ENCODE assay signal across 8 mouse cellular contexts in genomic region chr2:126033114-126033972, GRCm38 (mm10). TPM values are rescaled to one million over a fixed set of nuclear protein-coding genes. Genes with fewer than 3 reads are reported as not detected.
DNase-seq lines count a peak whose midpoint lies in the region; ATAC-seq and TF ChIP-seq lines count a peak whose summit lies in the region.

No protein-coding gene starts in this region.

- no peak overlapping the region for H3K9ac ChIP-seq in lung, embryonic 14.5 days

- H3K4me2 ChIP-seq in lung, embryonic 14.5 days = no peak overlapping the region

- peak; percentile 29 to 46 for DNase-seq in cerebellum, postnatal 14 days
- DNase-seq in lung, embryonic 14.5 days = peak; percentile 62
- DNase-seq in lung, postnatal 25 days (ENCODE audit: low spot score) = no peak
- DNase-seq in lung, postnatal 36 days = peak; percentile 61
- DNase-seq in urinary bladder, adult 18-20 months (ENCODE audit: low spot score in 2 of 2) = no peak
- DNase-seq in gastrocnemius, adult 18-20 months (ENCODE audit: low spot score) = no peak

- 62% methylated on average over 8 of the region's 8 CpGs for WGBS in lung, embryonic 14.5 days

- no peak for TF ChIP-seq POLR2A in cortical plate, adult 2 months (IDR thresholded peaks at IDR 0.05; ENCODE audit: extremely low read depth, insufficient read depth, low read length)

- H3K4me1 ChIP-seq in lung, embryonic 14.5 days (ENCODE audit: insufficient read depth) = peaks cover 5% of the 10 kb centered on the region
- H3K4me1 ChIP-seq in cortical plate, adult 2 months (ENCODE audit: control insufficient read depth, insufficient read depth, low read length) = no peaks in the 10 kb centered on the region; the same call in 1 of the 2 replicates

- no peak overlapping the region for H3K27ac ChIP-seq in lung, embryonic 14.5 days (ENCODE audit: low read depth)
- no peak overlapping the region for H3K27ac ChIP-seq in cortical plate, adult 2 months (ENCODE audit: insufficient read depth, low read length)

- no peaks in the 10 kb centered on the region for H3K36me3 ChIP-seq in lung, embryonic 14.5 days (ENCODE audit: insufficient read depth)

- peak; percentile 73 for TF ChIP-seq CTCF in lung, embryonic 14.5 days (IDR thresholded peaks at IDR 0.05; ENCODE audit: low read depth)
- TF ChIP-seq CTCF in cortical plate, adult 2 months (IDR thresholded peaks at IDR 0.05; ENCODE audit: extremely low read depth, insufficient read depth, low read length) = peak; percentile 34; the same call in 1 of the 2 replicates

- H3K27me3 ChIP-seq in lung, embryonic 14.5 days (ENCODE audit: insufficient read depth, low read length) = no peaks in the 10 kb centered on the region

- H3K4me3 ChIP-seq in lung, embryonic 14.5 days (ENCODE audit: low read depth, low read length) = no peak overlapping the region
- no peak overlapping the region for H3K4me3 ChIP-seq in cortical plate, adult 2 months (ENCODE audit: insufficient read depth, low read length)

- H3K9me3 ChIP-seq in lung, embryonic 14.5 days (ENCODE audit: low read depth, low read length) = no peaks in the 10 kb centered on the region

- ATAC-seq in cerebellum, adult (ENCODE audit: insufficient number of reproducible peaks, low FRiP score, low TSS enrichment) = no peak
- ATAC-seq in lung, embryonic 14.5 days (ENCODE audit: insufficient read depth) = no peak

RNA-seq across cellular contexts. Expression of gene Fgf7, which starts 1.1 kb away (rescaled TPM):
- 5.7 and 6.3 TPM in 2 replicates for polyA plus RNA-seq in lung, embryonic 14.5 days (2014; fragmentation: Nextera tagmentation; extraction: Ambion mirVana)
- 1.0 and 1.2 TPM in 2 replicates for polyA plus RNA-seq in cortical plate, adult 2 months (2012; rRNA removed)
- total RNA-seq in gastrocnemius, adult 18-20 months (2021) = 1 to 10 TPM; 2.0 to 5.3 TPM

Comparison
In these comparisons a context has a peak if more than half of its experiments do, and no peak if none do; other contexts are left out.
1. DNase-seq: peak in cerebellum, postnatal 14 days (2 of 2), lung, embryonic 14.5 days (single experiment) and lung, postnatal 36 days (single experiment); none in lung, postnatal 25 days (single experiment), urinary bladder, adult 18-20 months (0 of 2) and gastrocnemius, adult 18-20 months (single experiment).